Mouse (Mus musculus): ENCODE results near the gene Spata21. TPM values are rescaled to one million over a fixed set of nuclear protein-coding genes. Genes with fewer than 3 reads are reported as not detected.
"Not testable (repeated sequence)": the region's sequence is repeated elsewhere in the genome, so short reads cannot be mapped to it uniquely, and the experiment has no call there.

Gene Spata21
- total RNA-seq, 1 experiment from 2014 or later = not detected

GRCm38 (mm10) chr4:141139116-141139970 is 51.2 kb downstream of the Spata21 start, which contains the start of gene Szrd1:
Gene Szrd1, minus strand, starts transcription at chr4:141139775.
- ATAC-seq (replicated peaks in 1 of 2; ENCODE audit: insufficient read depth in 1 of 2, low FRiP score in 2 of 2, low TSS enrichment in 1 of 2, low read depth in 1 of 2, poor library complexity in 2 of 2, severe bottlenecking in 2 of 2) = peak; percentile 94

- not testable (repeated sequence) for ATAC-seq (replicated peaks in 1 of 2; ENCODE audit: insufficient read depth in 1 of 2, low FRiP score in 2 of 2, low TSS enrichment in 1 of 2, low read depth in 1 of 2, poor library complexity in 2 of 2, severe bottlenecking in 2 of 2)
These were observed 52.2 kb downstream of the Spata21 start for GRCm38 (mm10) chr4:141140354-141140753.

GRCm38 (mm10) chr4:141140967-141141366 is 52.8 kb downstream of the Spata21 start:
- ATAC-seq (replicated peaks in 1 of 2; ENCODE audit: insufficient read depth in 1 of 2, low FRiP score in 2 of 2, low TSS enrichment in 1 of 2, low read depth in 1 of 2, poor library complexity in 2 of 2, severe bottlenecking in 2 of 2) = no peak

- peak in 1 of 2 experiments; percentile 24; a peak in 1 of 4 replicates for ATAC-seq (replicated peaks in 1 of 2; ENCODE audit: insufficient read depth in 1 of 2, low FRiP score in 2 of 2, low TSS enrichment in 1 of 2, low read depth in 1 of 2, poor library complexity in 2 of 2, severe bottlenecking in 2 of 2)
These were observed 54.2 kb downstream of the Spata21 start for GRCm38 (mm10) chr4:141142285-141142811.

GRCm38 (mm10) chr4:141145124-141145523 is 57.0 kb downstream of the Spata21 start:
- ATAC-seq (replicated peaks in 1 of 2; ENCODE audit: insufficient read depth in 1 of 2, low FRiP score in 2 of 2, low TSS enrichment in 1 of 2, low read depth in 1 of 2, poor library complexity in 2 of 2, severe bottlenecking in 2 of 2) = not testable (repeated sequence)

- no peak for ATAC-seq (replicated peaks in 1 of 2; ENCODE audit: insufficient read depth in 1 of 2, low FRiP score in 2 of 2, low TSS enrichment in 1 of 2, low read depth in 1 of 2, poor library complexity in 2 of 2, severe bottlenecking in 2 of 2)
These were observed 58.4 kb downstream of the Spata21 start for GRCm38 (mm10) chr4:141146491-141147033.

GRCm38 (mm10) chr4:141147112-141148008 is 59.2 kb downstream of the Spata21 start, which contains the start of gene Fbxo42:
Gene Fbxo42, plus strand, starts transcription at chr4:141147913.
- peak; percentile 60 to 83 for ATAC-seq (replicated peaks in 1 of 2; ENCODE audit: insufficient read depth in 1 of 2, low FRiP score in 2 of 2, low TSS enrichment in 1 of 2, low read depth in 1 of 2, poor library complexity in 2 of 2, severe bottlenecking in 2 of 2)

- ATAC-seq (replicated peaks in 1 of 2; ENCODE audit: insufficient read depth in 1 of 2, low FRiP score in 2 of 2, low TSS enrichment in 1 of 2, low read depth in 1 of 2, poor library complexity in 2 of 2, severe bottlenecking in 2 of 2) = peak; percentile 33 to 35; a peak in 3 of 4 replicates
These were observed 60.1 kb downstream of the Spata21 start for GRCm38 (mm10) chr4:141148009-141148801.

GRCm38 (mm10) chr4:141149116-141149515 is 61.0 kb downstream of the Spata21 start:
- ATAC-seq (replicated peaks in 1 of 2; ENCODE audit: insufficient read depth in 1 of 2, low FRiP score in 2 of 2, low TSS enrichment in 1 of 2, low read depth in 1 of 2, poor library complexity in 2 of 2, severe bottlenecking in 2 of 2) = no peak

GRCm38 (mm10) chr4:141157485-141157884 is 69.4 kb downstream of the Spata21 start:
- peak; percentile 32 to 40; a peak in 2 of 4 replicates for ATAC-seq (replicated peaks in 1 of 2; ENCODE audit: insufficient read depth in 1 of 2, low FRiP score in 2 of 2, low TSS enrichment in 1 of 2, low read depth in 1 of 2, poor library complexity in 2 of 2, severe bottlenecking in 2 of 2)

- ATAC-seq (replicated peaks in 1 of 2; ENCODE audit: insufficient read depth in 1 of 2, low FRiP score in 2 of 2, low TSS enrichment in 1 of 2, low read depth in 1 of 2, poor library complexity in 2 of 2, severe bottlenecking in 2 of 2) = no peak
These were observed 70.5 kb downstream of the Spata21 start for GRCm38 (mm10) chr4:141158609-141159008.

- no peak for ATAC-seq (replicated peaks in 1 of 2; ENCODE audit: insufficient read depth in 1 of 2, low FRiP score in 2 of 2, low TSS enrichment in 1 of 2, low read depth in 1 of 2, poor library complexity in 2 of 2, severe bottlenecking in 2 of 2)
These were observed 71.0 kb downstream of the Spata21 start for GRCm38 (mm10) chr4:141159093-141159492.

- peak; percentile 52 to 55; a peak in 2 of 4 replicates for ATAC-seq (replicated peaks in 1 of 2; ENCODE audit: insufficient read depth in 1 of 2, low FRiP score in 2 of 2, low TSS enrichment in 1 of 2, low read depth in 1 of 2, poor library complexity in 2 of 2, severe bottlenecking in 2 of 2)
These were observed 71.5 kb downstream of the Spata21 start for GRCm38 (mm10) chr4:141159666-141160065.

- ATAC-seq (replicated peaks in 1 of 2; ENCODE audit: insufficient read depth in 1 of 2, low FRiP score in 2 of 2, low TSS enrichment in 1 of 2, low read depth in 1 of 2, poor library complexity in 2 of 2, severe bottlenecking in 2 of 2) = no peak
These were observed 72.1 kb downstream of the Spata21 start for GRCm38 (mm10) chr4:141160193-141160592.

- peak in 1 of 2 experiments; percentile 11; a peak in 1 of 4 replicates for ATAC-seq (replicated peaks in 1 of 2; ENCODE audit: insufficient read depth in 1 of 2, low FRiP score in 2 of 2, low TSS enrichment in 1 of 2, low read depth in 1 of 2, poor library complexity in 2 of 2, severe bottlenecking in 2 of 2)
These were observed 73.6 kb downstream of the Spata21 start for GRCm38 (mm10) chr4:141161699-141162208.
